Mouse (Mus musculus): Measurements from ENCODE around the gene Lpo.

The Lpo gene

GRCm38 (mm10) chr11:87758957-87759608, 69.0 kb downstream of the Lpo start:
- no peak for DNase-seq (ENCODE audit: low read depth, low spot score)

DNA sequence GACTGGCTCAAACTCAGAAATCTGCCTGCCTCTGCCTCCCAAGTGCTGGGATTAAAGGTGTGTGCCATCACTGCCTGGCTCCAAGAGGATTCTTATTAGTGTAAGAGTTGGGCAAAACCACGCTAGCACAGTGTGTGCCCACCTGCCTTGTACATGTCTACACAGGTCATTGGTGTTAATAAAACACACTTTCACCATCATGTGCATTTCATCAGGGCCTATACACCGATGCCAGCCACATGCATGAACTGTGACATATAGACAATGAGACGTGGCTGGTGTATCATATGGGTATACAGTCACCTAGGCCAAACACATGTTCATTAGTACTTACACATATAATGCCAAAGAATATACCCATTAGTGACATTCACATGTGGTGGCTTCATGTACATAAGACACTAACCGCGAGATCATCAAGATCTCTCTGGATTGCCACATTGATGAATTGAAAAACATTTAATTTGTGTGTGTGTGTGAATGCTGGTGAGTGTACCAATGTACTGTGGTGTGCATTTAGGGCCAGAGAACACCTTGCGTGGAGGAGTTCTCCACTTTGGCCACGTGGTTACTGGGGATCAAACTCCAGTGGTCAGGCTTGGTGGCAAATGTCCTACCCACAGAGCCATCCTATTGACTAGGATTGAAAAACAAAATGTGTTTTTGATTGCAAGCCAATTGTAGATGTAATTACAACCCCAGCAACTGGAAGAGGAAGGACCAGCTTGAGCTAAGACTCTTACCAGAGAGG, 69.8 kb downstream of the Lpo start:
- no peak for DNase-seq (ENCODE audit: low read depth, low spot score)

GRCm38 (mm10) chr11:87757001-87757954, 70.8 kb downstream of the Lpo start:
- no peak for DNase-seq (ENCODE audit: low read depth, low spot score)
